In the genomic region with DNA sequence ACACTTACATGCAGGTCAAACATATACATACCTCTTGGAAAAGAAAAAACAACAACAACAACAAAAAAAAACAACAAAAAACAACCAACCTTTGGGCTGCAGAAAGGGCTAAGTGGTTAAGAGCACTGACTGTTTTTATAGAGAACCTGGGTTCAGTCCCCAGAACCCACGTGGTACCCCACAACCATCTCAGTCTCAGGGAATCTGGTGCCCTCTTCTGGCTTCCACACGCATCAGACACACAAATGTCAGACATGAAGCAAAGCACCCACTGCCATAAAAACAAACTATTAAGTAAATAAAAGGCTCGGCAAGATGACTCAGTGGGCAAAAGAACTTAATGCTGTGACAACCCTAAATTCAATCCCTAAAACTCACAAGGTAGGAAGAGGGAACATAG, we compare ENCODE assay signal across 14 mouse cellular contexts. TPM values are rescaled to one million over a fixed set of nuclear protein-coding genes. Genes with fewer than 3 reads are reported as not detected.
DNase-seq lines count a peak whose midpoint lies in the region; TF ChIP-seq lines count a peak whose summit lies in the region.
"Had no signal": no experiment of that assay in that cellular context is flagged by ENCODE, and none has a peak within 500 bp of the region (broad histone marks: within the 10 kb centered on the region; RNA-seq: fewer than 3 reads in every experiment).

No protein-coding gene starts in this region.

- H3K27ac ChIP-seq in layer of hippocampus, adult 2 months: peak overlapping the region; percentile 21; the same call in 1 of the 2 replicates
- H3K27ac ChIP-seq: embryonic facial prominence, embryonic 15.5 days; forebrain, embryonic 12.5 days; hindbrain, embryonic 15.5 days had no signal

- no peak overlapping the region for H3K4me3 ChIP-seq in layer of hippocampus, adult 2 months
- H3K4me3 ChIP-seq: embryonic facial prominence, embryonic 15.5 days; forebrain, embryonic 12.5 days; hindbrain, embryonic 15.5 days had no signal

- DNase-seq in layer of hippocampus, adult 2 months (ENCODE audit: low spot score in 2 of 2): no peak
- DNase-seq in layer of hippocampus, postnatal 25 days (ENCODE audit: extremely low spot score in 1 of 2, low spot score in 1 of 2): no peak
- peak; percentile 55 for DNase-seq in thymus, postnatal 14 days
- DNase-seq in thymus, postnatal 10 days (ENCODE audit: low spot score in 2 of 2): no peak
- DNase-seq in induced T-regulatory cell, adult 2 months (ENCODE audit: low read depth): peak; percentile 64
- no peak for DNase-seq in frontal cortex, postnatal 10 days (ENCODE audit: low spot score in 2 of 2)
- no peak for DNase-seq in spleen, adult 18-20 months
- DNase-seq: adrenal gland, adult 8-10 months; cerebellum, adult 2 months; heart, adult 18-20 months; lung, postnatal 10 days had no signal

- peak; percentile 62 for TF ChIP-seq CTCF in layer of hippocampus, adult 2 months (conservative IDR thresholded peaks at IDR 0.05)

RNA-seq across cellular contexts. Expression of a gene that starts 12.5 kb away (rescaled TPM):
- 100 to 1,000 TPM; 158 to 160 TPM for total RNA-seq in layer of hippocampus, adult 2 months (2021)
- total RNA-seq in layer of hippocampus, postnatal 25 days (2021): 100 to 1,000 TPM; 156 to 163 TPM

RNA-seq across cellular contexts. Expression of a gene that starts 14.7 kb away (rescaled TPM):
- 10 to 100 TPM; 26.2 to 26.6 TPM for total RNA-seq in layer of hippocampus, adult 2 months (2021)
- total RNA-seq in layer of hippocampus, postnatal 25 days (2021): 10 to 100 TPM; 23.4 to 30.0 TPM

RNA-seq across cellular contexts. Expression of a gene that starts 55.4 kb away (rescaled TPM):
- 10 to 100 TPM; 58.7 to 64.4 TPM for total RNA-seq in layer of hippocampus, adult 2 months (2021)
- total RNA-seq in layer of hippocampus, postnatal 25 days (2021): 10 to 100 TPM; 52.5 to 58.0 TPM

Comparison
In these comparisons a context has a peak if more than half of its experiments do, and no peak if none do; other contexts are left out.
1. DNase-seq: peak in thymus, postnatal 14 days (single experiment) and induced T-regulatory cell, adult 2 months (single experiment); none in layer of hippocampus, adult 2 months (0 of 2), layer of hippocampus, postnatal 25 days (0 of 2), thymus, postnatal 10 days (0 of 2), frontal cortex, postnatal 10 days (0 of 2) and spleen, adult 18-20 months (0 of 2).